Mouse (Mus musculus): ENCODE data around the gene Lss. TPM values are rescaled to one million over a fixed set of nuclear protein-coding genes. Genes with fewer than 3 reads are reported as not detected.

Lss gene
- total RNA-seq, 2 experiments from 2014 or later: 19.0 to 19.3 TPM

DNA sequence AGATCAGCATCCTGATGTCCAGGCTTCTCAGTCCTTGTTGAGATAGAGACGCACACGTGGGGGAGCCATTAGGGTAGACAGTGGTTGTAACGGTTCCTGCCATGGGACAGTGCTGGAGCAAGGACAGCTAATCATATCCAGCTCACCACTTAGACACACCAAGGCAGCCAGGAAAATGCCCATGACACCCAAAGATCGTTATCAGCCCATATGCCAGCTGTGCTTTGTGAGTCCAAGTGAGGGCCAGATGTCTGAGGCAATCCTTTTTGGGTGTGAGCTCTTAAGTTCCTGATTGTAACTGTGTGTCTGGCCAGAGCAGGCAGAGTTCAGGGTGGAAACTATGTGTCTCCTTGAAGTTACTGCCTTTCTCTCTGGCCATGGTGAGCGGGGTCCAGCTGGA lies 22.7 kb downstream of the Lss start:
- DNase-seq (ENCODE audit: low spot score in 2 of 2): no peak

DNA sequence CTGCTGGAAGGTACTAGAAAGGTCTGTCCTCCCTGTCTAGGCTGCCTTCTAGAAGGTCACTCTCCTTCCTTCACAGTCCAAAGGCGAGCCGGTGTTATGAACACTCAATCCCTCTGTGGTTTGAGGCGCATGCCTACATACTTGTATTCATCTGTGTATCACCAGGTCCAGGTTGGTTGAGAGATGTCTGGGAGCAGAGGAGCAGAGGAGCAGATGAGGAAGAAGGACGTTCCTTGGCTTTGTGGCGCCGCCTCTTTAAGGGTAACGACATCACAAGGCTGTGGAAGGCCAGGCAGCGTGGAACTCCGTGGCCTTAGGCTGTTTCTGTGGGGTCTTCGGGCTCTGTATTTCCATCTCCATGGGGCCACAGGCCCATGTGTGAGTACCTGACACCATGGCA lies 30.6 kb downstream of the Lss start, which contains the start of gene Spatc1l:
Gene Spatc1l (plus strand): TSS at position 301 of the 400 bp plus-strand sequence.
- no peak for DNase-seq (ENCODE audit: low spot score in 2 of 2)

DNA sequence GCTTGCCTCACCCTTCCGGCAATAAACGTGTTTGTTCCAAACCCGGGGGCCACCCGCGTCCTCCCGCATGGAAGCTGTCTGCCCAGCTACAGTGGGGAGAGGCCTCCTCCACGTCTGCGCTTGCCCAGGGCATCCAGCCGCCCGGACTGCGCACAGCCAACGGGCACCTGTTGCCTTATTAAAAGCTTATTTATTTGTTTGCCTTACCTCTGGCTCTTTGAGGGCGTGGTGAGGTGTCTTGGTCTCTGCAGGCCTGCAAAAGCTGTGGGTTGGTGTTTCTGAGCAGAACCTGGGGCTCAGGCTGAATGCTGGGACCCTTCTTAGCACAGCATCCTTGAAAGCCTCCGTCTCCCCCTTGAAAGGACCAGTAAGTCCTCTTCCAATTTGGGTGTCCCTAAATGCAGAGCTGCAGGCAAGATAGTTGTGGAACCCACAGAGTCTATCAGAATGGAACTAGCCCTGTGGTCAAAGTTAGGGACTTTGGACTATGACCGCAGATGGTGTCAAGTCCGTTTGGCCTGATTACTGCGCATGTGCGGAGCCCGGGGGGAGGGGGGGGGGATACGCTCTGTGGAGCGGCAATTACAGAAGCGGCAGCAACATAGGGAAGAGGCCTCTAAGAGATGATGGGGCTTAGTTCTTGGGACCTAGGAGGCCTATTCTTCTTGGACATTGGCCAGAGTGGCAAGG lies 38.8 kb downstream of the Lss start:
- no peak for DNase-seq (ENCODE audit: low spot score in 2 of 2)

DNA sequence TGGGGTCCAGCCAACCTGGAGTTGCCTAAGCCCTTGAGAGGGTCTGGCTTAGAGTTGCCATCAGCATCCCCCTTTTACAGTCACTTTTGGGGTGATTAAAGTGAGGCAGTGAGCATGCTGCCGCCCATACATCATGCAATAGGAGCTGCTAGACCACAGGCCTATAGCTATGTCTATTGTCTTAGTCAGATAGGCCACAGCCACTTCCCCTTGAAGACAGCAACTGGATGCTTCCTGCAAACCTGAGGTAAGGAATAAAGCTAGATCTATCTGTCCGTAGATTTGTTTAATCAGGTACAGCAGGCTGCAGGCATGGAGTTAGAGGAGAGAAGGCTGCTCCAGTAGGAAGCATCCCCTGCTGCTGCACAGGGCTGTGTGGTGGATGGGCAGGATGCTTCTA lies 39.7 kb downstream of the Lss start:
- no peak for DNase-seq (ENCODE audit: low spot score in 2 of 2)

DNA sequence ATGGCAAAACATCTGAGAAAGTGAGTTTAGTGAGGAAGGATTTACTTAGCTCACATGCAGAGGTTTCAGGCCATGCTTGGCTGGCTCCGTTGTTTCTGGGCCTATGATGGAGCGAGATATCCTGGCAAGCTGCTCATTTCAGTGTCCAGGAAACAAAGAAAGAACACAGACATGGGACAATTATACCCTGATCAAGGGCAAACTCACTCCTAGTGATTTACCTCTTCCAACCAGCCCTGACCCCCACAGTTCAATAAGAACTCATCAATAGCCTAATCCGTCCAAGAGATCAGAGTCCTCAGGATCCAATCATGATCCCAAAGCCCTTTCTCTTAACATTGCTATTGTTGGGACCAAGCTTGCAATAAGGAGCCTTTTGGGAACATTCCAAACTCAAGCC lies 40.8 kb downstream of the Lss start:
- DNase-seq (ENCODE audit: low spot score in 2 of 2): no peak

DNA sequence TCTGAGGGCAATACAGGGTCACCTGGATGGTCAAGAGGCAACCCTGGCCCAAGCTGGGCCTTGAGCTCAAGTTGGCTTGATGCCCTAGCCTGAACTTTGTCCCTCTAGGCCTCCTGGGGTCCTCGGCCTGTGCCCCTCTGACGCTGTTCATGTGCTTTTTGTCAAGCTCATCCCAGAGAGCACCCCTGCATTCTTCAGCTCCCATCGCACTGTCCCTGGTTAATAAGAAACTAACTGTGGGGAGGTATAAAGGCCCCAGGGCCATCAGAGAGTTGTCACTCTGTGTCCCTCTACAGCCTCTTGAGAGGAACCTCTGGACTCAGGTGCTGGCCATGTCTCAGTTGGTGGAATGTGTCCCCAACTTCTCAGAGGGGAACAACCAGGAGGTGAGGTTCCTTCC lies 44.0 kb downstream of the Lss start, which contains the start of gene Ftcd:
Gene Ftcd (plus strand): TSS at position 275 of the 400 bp plus-strand sequence.
- no peak for DNase-seq (ENCODE audit: low spot score in 2 of 2)

DNA sequence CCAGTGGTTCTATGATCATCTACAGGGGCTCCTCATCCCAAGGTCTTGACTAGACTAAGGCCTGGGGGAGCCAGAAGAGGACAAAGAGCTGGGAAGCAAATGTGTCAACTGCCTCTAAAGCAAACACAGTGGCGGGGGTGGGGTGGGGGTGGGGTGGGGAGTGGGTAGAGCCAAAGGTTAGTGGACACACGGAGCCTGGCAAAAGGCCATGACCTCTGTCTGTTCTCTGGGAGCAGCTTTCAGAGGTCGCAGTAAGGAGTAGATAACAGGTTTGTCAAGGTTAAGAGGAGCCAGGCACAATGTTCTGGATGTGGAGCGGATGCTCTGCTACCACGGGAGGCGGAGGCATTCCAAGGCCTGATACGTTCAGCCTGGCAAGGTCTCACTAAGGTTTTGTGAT lies 45.5 kb downstream of the Lss start:
- DNase-seq (ENCODE audit: low spot score in 2 of 2): no peak

DNA sequence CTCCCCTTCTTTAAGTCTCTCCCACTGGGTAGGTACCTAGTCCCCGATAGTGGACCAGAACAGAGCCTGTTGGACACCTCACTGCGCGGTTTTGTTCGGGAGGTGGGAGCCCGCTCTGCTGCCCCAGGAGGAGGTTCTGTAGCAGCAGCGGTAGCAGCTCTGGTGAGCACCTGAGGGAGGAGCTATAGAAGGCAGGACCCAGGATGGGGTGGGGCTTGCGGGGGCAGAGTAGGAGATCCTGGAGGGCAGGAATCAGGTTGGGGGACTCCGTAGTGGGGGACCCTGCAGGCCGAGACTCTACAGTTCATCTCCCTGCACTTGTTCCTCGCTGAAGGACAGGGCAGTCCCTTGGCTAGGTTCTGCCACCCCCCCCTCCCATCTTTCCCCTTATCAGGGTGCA lies 52.8 kb downstream of the Lss start:
- no peak for DNase-seq (ENCODE audit: low spot score in 2 of 2)

DNA sequence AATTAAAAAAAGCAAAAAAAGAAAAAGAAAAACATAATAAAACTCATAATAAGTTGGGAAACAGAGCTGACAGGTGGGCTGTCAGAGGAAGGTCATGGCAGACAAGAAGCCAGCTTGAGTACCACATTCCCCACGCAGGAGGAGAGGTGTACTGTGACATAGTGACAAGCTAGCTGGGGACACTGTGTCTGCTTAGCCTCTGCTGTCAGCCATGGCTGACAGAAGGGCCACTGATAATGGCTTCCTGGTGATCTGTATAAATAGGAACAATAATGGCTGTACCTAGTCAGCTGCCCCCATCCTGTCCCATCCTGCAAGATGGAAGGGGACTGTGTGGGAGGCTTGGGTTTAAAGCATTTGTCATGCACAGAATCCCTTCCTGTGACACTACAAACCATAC lies 54.8 kb downstream of the Lss start:
- DNase-seq (ENCODE audit: low spot score in 2 of 2): no peak

DNA sequence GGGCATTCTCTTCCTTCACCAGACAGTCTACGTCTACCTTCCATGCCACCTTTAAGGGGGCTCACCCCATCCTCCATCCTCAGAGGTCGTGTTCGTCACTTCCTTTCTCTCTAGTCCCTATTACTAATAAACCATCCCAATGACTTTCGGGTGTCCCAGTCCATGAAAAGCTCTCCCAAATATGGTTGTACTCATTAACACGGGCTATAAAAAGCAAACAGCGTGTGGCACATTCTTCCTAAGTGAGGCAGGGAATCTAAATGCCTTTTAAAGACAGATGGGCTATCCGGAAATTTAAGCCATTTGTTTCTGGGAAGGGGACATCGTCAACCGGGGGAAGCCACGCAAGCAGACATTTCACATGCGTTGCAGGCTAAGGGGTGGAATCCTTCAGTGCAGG lies 58.8 kb downstream of the Lss start:
- no peak for DNase-seq (ENCODE audit: low spot score in 2 of 2)

DNA sequence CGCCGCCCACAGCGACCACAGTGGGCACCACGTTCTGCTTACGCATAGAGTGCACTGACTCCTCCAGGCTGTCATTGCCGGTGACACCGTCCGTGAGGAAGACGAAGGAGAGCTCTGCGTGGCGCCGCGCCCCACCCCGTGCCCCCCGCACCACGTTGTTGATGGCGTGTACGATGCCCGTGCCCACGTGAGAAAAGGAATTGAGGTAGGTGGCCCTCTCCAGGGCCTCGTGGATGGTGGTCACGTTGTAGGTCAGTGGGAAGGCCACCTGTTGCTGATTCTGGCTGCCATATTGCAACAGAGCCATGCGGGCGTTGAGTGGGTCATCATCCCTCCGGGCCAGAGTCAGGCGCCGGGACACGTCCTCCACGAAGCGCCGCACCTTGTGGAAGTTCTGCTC lies 65.0 kb downstream of the Lss start:
- no peak for DNase-seq (ENCODE audit: low spot score in 2 of 2)

DNA sequence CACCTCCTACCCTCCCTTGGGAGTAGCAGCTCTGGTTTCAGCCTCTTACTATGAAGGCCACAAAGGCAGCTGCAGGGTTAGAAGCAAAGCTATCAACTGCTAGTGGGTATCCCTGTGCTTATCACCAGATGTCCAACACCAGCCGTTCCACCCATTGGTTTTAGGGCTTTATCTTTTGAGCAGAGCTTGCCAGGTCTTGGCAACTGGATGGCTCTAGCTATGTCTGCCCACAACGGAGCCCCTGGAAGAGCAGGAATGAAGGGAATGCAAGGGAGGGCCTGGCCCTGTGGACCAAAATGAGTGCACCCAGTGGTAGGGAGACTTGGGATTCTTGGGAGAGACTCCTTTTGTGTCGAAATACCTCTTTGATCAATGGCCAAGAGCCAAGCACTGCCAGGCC lies 71.3 kb downstream of the Lss start:
- DNase-seq (ENCODE audit: low spot score in 2 of 2): no peak

Other genes with a start within 250 kb of the Lss start
- gene Dip2a, start 186.3 kb upstream of the Lss start, total RNA-seq (2021): 10 to 100 TPM; 19.6 to 23.9 TPM
- gene AC141477.1, start 91.1 kb upstream of the Lss start, total RNA-seq (2021): not detected
- gene Pcnt, start 88.8 kb upstream of the Lss start, total RNA-seq (2021): 10 to 100 TPM; 57.6 to 59.3 TPM
- gene 2610028H24Rik, start 82.5 kb upstream of the Lss start, total RNA-seq (2021): 1 to 10 TPM in 1 of 2 experiments, under 1 TPM in 1; 0.86 to 1.2 TPM
- gene Mcm3ap, start 62.7 kb upstream of the Lss start, total RNA-seq (2021): 10 to 100 TPM; 38.0 to 42.9 TPM
- 1 to 10 TPM; 4.2 to 5.0 TPM for gene Ybey, start 62.5 kb upstream of the Lss start, total RNA-seq (2021)
- gene Spatc1l, start 30.7 kb downstream of the Lss start, total RNA-seq (2021): not detected
- gene Ftcd, start 44.1 kb downstream of the Lss start, total RNA-seq (2021): under 1 TPM in 1 of 2 experiments, not detected in 1; 0.41 TPM
- gene Col6a2, start 92.0 kb downstream of the Lss start, total RNA-seq (2021): 100 to 1,000 TPM; 657 to 733 TPM
- gene Col6a1, start 194.6 kb downstream of the Lss start, total RNA-seq (2021): 100 to 1,000 TPM; 628 to 701 TPM

All from gastrocnemius, postnatal 4 days (tissue).